ENCODE assay signal across 24 mouse cellular contexts in the genomic region with DNA sequence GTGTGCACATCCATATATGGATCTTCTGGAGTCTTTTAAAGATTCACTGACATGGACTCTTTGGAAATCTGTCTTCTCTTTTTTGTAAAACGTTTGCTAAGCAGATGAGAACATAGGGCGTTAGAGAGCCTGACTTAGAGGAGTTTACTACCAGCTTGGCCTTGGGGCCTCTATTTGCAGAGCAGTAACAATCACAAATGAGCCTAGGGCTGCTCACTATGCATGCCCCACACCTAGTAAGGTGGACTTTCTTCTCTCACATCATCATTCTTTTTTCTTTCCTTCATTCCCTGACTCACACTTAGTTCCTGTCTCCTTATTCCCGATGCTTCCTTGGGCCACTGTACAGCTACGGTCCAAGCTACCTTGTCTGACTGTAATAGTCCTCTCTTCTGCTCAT.
"Had no signal": no experiment of that assay in that cellular context is flagged by ENCODE, and none has a peak within 500 bp of the region (broad histone marks: within the 10 kb centered on the region; RNA-seq: fewer than 3 reads in every experiment).

No protein-coding gene starts in this region.

- H3K36me3 ChIP-seq: forebrain, embryonic 15.5 days; hindbrain, embryonic 10.5 days; hindbrain, embryonic 12.5 days; limb, embryonic 10.5 days; limb, embryonic 12.5 days; liver, embryonic 12.5 days had no signal

- H3K4me3 ChIP-seq: forebrain, embryonic 15.5 days; hindbrain, embryonic 10.5 days; hindbrain, embryonic 12.5 days; layer of hippocampus, adult 2 months; left cerebral cortex, adult 2 months; limb, embryonic 10.5 days; limb, embryonic 12.5 days; liver, embryonic 12.5 days had no signal

- H3K9me3 ChIP-seq: forebrain, embryonic 15.5 days; hindbrain, embryonic 10.5 days; hindbrain, embryonic 12.5 days; limb, embryonic 10.5 days; limb, embryonic 12.5 days; liver, embryonic 12.5 days had no signal

- DNase-seq: forebrain, postnatal 0 days; gastrocnemius, postnatal 14 days; heart, adult 18-20 months; heart, postnatal 10 days; heart, postnatal 36 days; kidney, adult 18-20 months; kidney, adult 8-10 months; kidney, postnatal 10 days; kidney, postnatal 25 days; kidney, postnatal 4 days; liver; liver, postnatal 0 days had no signal

- ATAC-seq: forebrain, embryonic 15.5 days; forebrain, postnatal 0 days; hindbrain, embryonic 16.5 days; inflammation-experienced regulatory T-cells, adult 6 months; liver, embryonic 12.5 days; liver, postnatal 0 days had no signal

- H3K4me1 ChIP-seq: forebrain, embryonic 15.5 days; hindbrain, embryonic 10.5 days; hindbrain, embryonic 12.5 days; limb, embryonic 12.5 days had no signal

- H3K9ac ChIP-seq: forebrain, embryonic 15.5 days; forebrain, postnatal 0 days; hindbrain, embryonic 12.5 days; hindbrain, embryonic 14.5 days; limb, embryonic 12.5 days; liver, embryonic 12.5 days; liver, embryonic 14.5 days; liver, postnatal 0 days had no signal

- H3K4me2 ChIP-seq: forebrain, embryonic 15.5 days; hindbrain, embryonic 12.5 days; hindbrain, embryonic 14.5 days; limb, embryonic 12.5 days; liver, embryonic 12.5 days had no signal

- H3K27ac ChIP-seq: forebrain, embryonic 15.5 days; hindbrain, embryonic 10.5 days; hindbrain, embryonic 12.5 days; hindbrain, embryonic 14.5 days; layer of hippocampus, adult 2 months; left cerebral cortex, adult 2 months; limb, embryonic 10.5 days; limb, embryonic 12.5 days; liver, embryonic 12.5 days; liver, embryonic 14.5 days had no signal

- H3K27me3 ChIP-seq: forebrain, embryonic 15.5 days; hindbrain, embryonic 12.5 days; limb, embryonic 12.5 days; liver, embryonic 12.5 days had no signal
